Mouse (Mus musculus): ENCODE data around the gene Ddx46. TPM values are rescaled to one million over a fixed set of nuclear protein-coding genes. Genes with fewer than 3 reads are reported as not detected.

The Ddx46 gene
- total RNA-seq, 2 experiments from 2014 or later: 40.3 to 45.4 TPM

- DNase-seq (ENCODE audit: low spot score in 2 of 2): no peak
Measured at GRCm38 (mm10) chr13:55715908-55716510, 81.2 kb downstream of the Ddx46 start.

DNA sequence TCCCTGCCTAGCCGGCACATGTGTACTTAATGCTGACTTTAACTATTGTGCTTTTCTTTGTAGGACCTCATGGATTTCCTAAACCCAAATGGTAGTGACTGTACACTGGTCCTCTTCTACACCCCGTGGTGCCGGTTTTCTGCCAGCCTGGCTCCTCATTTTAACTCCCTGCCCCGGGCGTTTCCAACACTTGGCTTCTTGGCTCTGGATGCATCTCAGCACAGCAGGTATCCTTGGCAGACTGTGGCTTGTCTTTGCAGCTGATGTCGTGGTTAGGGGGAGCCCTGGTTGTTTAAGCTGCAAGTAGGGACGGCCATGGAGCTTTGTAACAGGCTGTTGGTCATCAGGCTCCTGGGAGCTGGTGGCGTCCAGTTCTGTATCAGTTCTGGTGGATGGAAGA is 86.7 kb downstream of the Ddx46 start:
- DNase-seq (ENCODE audit: low spot score in 2 of 2): no peak

- DNase-seq (ENCODE audit: low spot score in 2 of 2): no peak
Measured at GRCm38 (mm10) chr13:55721995-55722394, 87.2 kb downstream of the Ddx46 start.

GRCm38 (mm10) chr13:55726598-55727119 is 91.8 kb downstream of the Ddx46 start:
- DNase-seq (ENCODE audit: low spot score in 2 of 2): no peak

DNA sequence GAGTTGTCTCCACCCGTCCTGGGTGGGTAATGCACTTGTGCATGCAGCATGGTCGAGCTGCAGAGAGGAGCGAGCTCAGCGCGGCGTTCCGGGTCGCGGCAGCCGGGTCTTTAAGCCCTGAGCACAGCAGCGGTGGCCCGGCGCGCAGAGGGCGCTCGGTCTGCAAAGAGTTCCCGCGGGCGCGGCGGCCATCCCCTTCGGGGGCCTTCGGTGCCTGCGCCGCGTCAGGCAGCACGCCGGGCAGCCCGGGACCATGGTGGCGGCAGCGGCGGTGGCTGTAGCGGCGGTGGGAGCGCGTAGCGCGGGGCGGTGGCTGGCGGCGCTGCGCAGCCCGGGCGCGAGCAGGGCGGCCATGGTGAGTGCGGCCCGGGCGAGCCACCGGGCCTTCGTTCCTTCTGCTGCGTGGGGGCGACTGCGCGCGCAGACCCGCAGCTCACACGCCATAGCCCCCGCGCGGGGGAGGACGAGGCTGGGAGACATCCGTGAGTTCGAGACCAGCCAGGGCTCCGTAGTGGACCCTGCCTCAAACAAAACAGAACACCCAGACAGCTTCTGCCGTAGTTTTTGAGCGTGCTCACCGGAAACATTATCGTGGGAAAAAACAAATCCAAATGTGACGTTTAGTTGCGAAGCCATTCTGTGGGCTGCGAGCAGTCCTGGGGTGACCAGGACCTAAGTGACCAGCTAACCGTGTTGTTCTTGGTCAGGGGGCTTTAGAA is 92.5 kb downstream of the Ddx46 start, which contains the start of gene Pcbd2:
Gene Pcbd2, plus strand, starts transcription at position 249 of the 719 bp plus-strand sequence.
- DNase-seq (ENCODE audit: low spot score in 2 of 2): peak; percentile 66 to 83

DNA sequence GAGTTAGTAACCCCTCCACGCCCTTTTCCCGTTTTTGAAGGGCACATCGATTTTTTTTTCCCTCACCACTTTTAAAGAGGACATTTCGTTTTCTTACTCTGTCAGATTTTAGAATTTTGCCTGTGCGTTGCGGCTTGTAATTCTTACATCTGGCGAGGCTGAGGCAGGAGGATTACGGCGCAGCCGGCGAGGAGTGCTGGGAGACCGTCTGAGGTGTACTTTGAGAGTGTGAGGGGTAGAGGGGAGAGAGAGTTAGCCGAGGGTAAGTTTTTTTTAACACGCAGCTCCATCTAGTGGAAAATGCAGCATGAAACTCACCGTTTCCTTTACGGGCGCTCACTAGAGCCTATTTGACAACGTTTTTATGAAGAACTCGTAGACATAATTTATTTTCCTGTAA is 93.0 kb downstream of the Ddx46 start:
- DNase-seq (ENCODE audit: low spot score in 2 of 2): peak; percentile 39 to 53

- DNase-seq (ENCODE audit: low spot score in 2 of 2): no peak
Measured at GRCm38 (mm10) chr13:55730716-55731115, 95.9 kb downstream of the Ddx46 start.

Other genes starting within 250 kb of the Ddx46 start
- not detected for gene Slc34a1, start 236.8 kb upstream of the Ddx46 start, total RNA-seq (2021)
- gene Pfn3, start 219.8 kb upstream of the Ddx46 start, total RNA-seq (2021): not detected
- gene F12, start 208.2 kb upstream of the Ddx46 start, total RNA-seq (2021): under 1 TPM; 0.33 to 0.68 TPM
- gene Grk6, start 190.0 kb upstream of the Ddx46 start, total RNA-seq (2021): 10 to 100 TPM; 63.2 to 64.6 TPM
- 10 to 100 TPM; 66.6 to 70.1 TPM for gene Prr7, start 170.8 kb upstream of the Ddx46 start, total RNA-seq (2021)
- gene Dbn1, start 146.9 kb upstream of the Ddx46 start, total RNA-seq (2021): 100 to 1,000 TPM; 263 to 271 TPM
- 100 to 1,000 TPM in 1 of 2 experiments, 10 to 100 TPM in 1; 91.7 to 101 TPM for gene Pdlim7, start 121.4 kb upstream of the Ddx46 start, total RNA-seq (2021)
- 10 to 100 TPM in 1 of 2 experiments, 1 to 10 TPM in 1; 9.1 to 12.2 TPM for gene Dok3, start 105.7 kb upstream of the Ddx46 start, total RNA-seq (2021)
- gene Ddx41, start 98.4 kb upstream of the Ddx46 start, total RNA-seq (2021): 10 to 100 TPM; 52.2 to 62.0 TPM
- 10 to 100 TPM; 77.0 to 81.8 TPM for gene Fam193b, start 63.9 kb upstream of the Ddx46 start, total RNA-seq (2021)
- 100 to 1,000 TPM; 133 to 142 TPM for gene Tmed9, start 61.3 kb upstream of the Ddx46 start, total RNA-seq (2021)
- gene B4galt7, start 35.1 kb upstream of the Ddx46 start, total RNA-seq (2021): 10 to 100 TPM; 27.2 TPM
- gene Caml, start 12.0 kb upstream of the Ddx46 start, total RNA-seq (2021): 10 to 100 TPM; 37.1 to 43.7 TPM
- 10 to 100 TPM; 70.9 to 73.2 TPM for gene B230219D22Rik, start 58.1 kb downstream of the Ddx46 start, total RNA-seq (2021)
- gene Txndc15, start 79.6 kb downstream of the Ddx46 start, total RNA-seq (2021): 10 to 100 TPM; 77.1 to 84.5 TPM
- gene Pcbd2, start 92.3 kb downstream of the Ddx46 start, total RNA-seq (2021): 10 to 100 TPM; 28.1 to 29.8 TPM
- gene Catsper3, start 149.5 kb downstream of the Ddx46 start, total RNA-seq (2021): under 1 TPM in 1 of 2 experiments, not detected in 1; 0.37 TPM
- gene Pitx1, start 201.2 kb downstream of the Ddx46 start, total RNA-seq (2021): not detected

All from left cerebral cortex, adult 18-20 months (tissue).